Mouse (Mus musculus): Measurements from ENCODE around the gene Ica1.

- TF ChIP-seq CTCF (IDR thresholded peaks at IDR 0.05; ENCODE audit: extremely low read depth, insufficient read depth, low read length) (no peak), POLR2A (IDR thresholded peaks at IDR 0.05; ENCODE audit: extremely low read depth, insufficient read depth, low read length) (no peak)
Measured at GRCm38 (mm10) chr6:8647513-8648184, 130.6 kb downstream of the Ica1 start.
